ENCODE assay signal across 8 mouse cellular contexts in genomic region chr11:97663528-97664338, GRCm38 (mm10). TPM values are rescaled to one million over a fixed set of nuclear protein-coding genes. Genes with fewer than 3 reads are reported as not detected.
DNase-seq lines count a peak whose midpoint lies in the region; TF ChIP-seq lines count a peak whose summit lies in the region.

No protein-coding gene starts in this region.

- TF ChIP-seq CTCF in left cerebral cortex, adult 2 months (IDR thresholded peaks at IDR 0.05), result no peak

- no peak for DNase-seq in left cerebral cortex, adult 2 months (ENCODE audit: extremely low spot score in 1 of 2, low spot score in 2 of 2)
- no peak for DNase-seq in left cerebral cortex, adult 8-10 months (ENCODE audit: low spot score in 2 of 2)
- DNase-seq in cerebellum, adult 9-11 months, result peak; percentile 71
- peak; percentile 79 for DNase-seq in heart, adult 8-10 months (ENCODE audit: low spot score)
- DNase-seq in kidney, adult 8-10 months, result peak; percentile 50 to 51
- peak; percentile 58 for DNase-seq in lung, postnatal 14 days
- peak; percentile 73 for DNase-seq in testis, postnatal 10 days (ENCODE audit: low spot score)
- DNase-seq in layer of hippocampus, postnatal 36 days, result no peak

- H3K4me3 ChIP-seq in left cerebral cortex, adult 2 months, result peak overlapping the region; percentile 75

- intact Hi-C loops in left cerebral cortex, adult 2 months (cut with DNase I), result loop anchor here (5.0 kb wide), 1 partner anchor 34 kb away; no protein-coding TSS in a partner anchor

- peak overlapping the region; percentile 84 for H3K27ac ChIP-seq in left cerebral cortex, adult 2 months

RNA-seq across cellular contexts. Expression of gene Mllt6, which starts 0.5 kb away (rescaled TPM):
- total RNA-seq in left cerebral cortex, adult 2 months (2021), result 100 to 1,000 TPM; 143 to 147 TPM
- 100 to 1,000 TPM; 141 to 184 (median 161) TPM for total RNA-seq in left cerebral cortex, adult 8-10 months (2022)
- total RNA-seq in heart, adult 8-10 months (2022), result 10 to 100 TPM; 68.8 to 84.0 (median 69.8) TPM
- 100 to 1,000 TPM; 105 to 110 TPM for total RNA-seq in layer of hippocampus, postnatal 36 days (2021)

RNA-seq across cellular contexts. Expression of gene Cisd3, which starts 21.9 kb away (rescaled TPM):
- total RNA-seq in left cerebral cortex, adult 2 months (2021), result 10 to 100 TPM; 47.7 to 57.6 TPM
- 10 to 100 TPM; 44.0 to 61.2 (median 54.6) TPM for total RNA-seq in left cerebral cortex, adult 8-10 months (2022)
- total RNA-seq in heart, adult 8-10 months (2022), result 100 to 1,000 TPM; 133 to 158 (median 141) TPM
- 10 to 100 TPM; 52.8 to 58.2 TPM for total RNA-seq in layer of hippocampus, postnatal 36 days (2021)

RNA-seq across cellular contexts. Expression of gene Epop, which starts 34.2 kb away (rescaled TPM):
- total RNA-seq in left cerebral cortex, adult 2 months (2021), result 100 to 1,000 TPM in 1 of 2 experiments, 10 to 100 TPM in 1; 99.9 to 107 TPM
- total RNA-seq in left cerebral cortex, adult 8-10 months (2022), result 10 to 100 TPM; 65.6 to 80.8 (median 72.9) TPM
- 1 to 10 TPM in 3 of 4 experiments, under 1 TPM in 1; 0.92 to 1.7 (median 1.2) TPM for total RNA-seq in heart, adult 8-10 months (2022)
- 10 to 100 TPM; 33.6 to 34.2 TPM for total RNA-seq in layer of hippocampus, postnatal 36 days (2021)

RNA-seq across cellular contexts. Expression of gene Pcgf2, which starts 36.6 kb away (rescaled TPM):
- 10 to 100 TPM; 36.2 to 39.6 TPM for total RNA-seq in left cerebral cortex, adult 2 months (2021)
- 10 to 100 TPM; 35.3 to 39.6 (median 37.6) TPM for total RNA-seq in left cerebral cortex, adult 8-10 months (2022)
- 1 to 10 TPM; 4.6 to 6.3 (median 5.3) TPM for total RNA-seq in heart, adult 8-10 months (2022)
- total RNA-seq in layer of hippocampus, postnatal 36 days (2021), result 10 to 100 TPM; 23.5 to 30.6 TPM

RNA-seq across cellular contexts. Expression of gene Psmb3, which starts 39.5 kb away (rescaled TPM):
- 100 to 1,000 TPM; 113 to 123 TPM for total RNA-seq in left cerebral cortex, adult 2 months (2021)
- total RNA-seq in left cerebral cortex, adult 8-10 months (2022), result 100 to 1,000 TPM; 117 to 140 (median 132) TPM
- 100 to 1,000 TPM; 145 to 154 (median 150) TPM for total RNA-seq in heart, adult 8-10 months (2022)
- 100 to 1,000 TPM; 125 to 129 TPM for total RNA-seq in layer of hippocampus, postnatal 36 days (2021)

Comparison
In these comparisons a context has a peak if more than half of its experiments do, and no peak if none do; other contexts are left out.
1. DNase-seq: peak in cerebellum, adult 9-11 months (single experiment), heart, adult 8-10 months (single experiment), kidney, adult 8-10 months (2 of 2), lung, postnatal 14 days (single experiment) and testis, postnatal 10 days (single experiment); none in left cerebral cortex, adult 2 months (0 of 2), left cerebral cortex, adult 8-10 months (0 of 2) and layer of hippocampus, postnatal 36 days (0 of 2).
2. RNA of gene Epop, which starts 34.2 kb away (total RNA-seq): 99.9 to 107 TPM in left cerebral cortex, adult 2 months, 65.6 to 80.8 TPM in left cerebral cortex, adult 8-10 months and 33.6 to 34.2 TPM in layer of hippocampus, postnatal 36 days; 0.92 to 1.7 TPM in heart, adult 8-10 months; every median in the first group is over 10 times any median in the second.